Mouse (Mus musculus) kidney, postnatal 10 days (tissue): ENCODE measurements around the gene Dbp.
"Not testable (repeated sequence)": the region's sequence is repeated elsewhere in the genome, so short reads cannot be mapped to it uniquely, and the experiment has no call there.

Experiments
- DNase-seq: peaks from one replicate; pipeline ENCODE4 v3.0.0; 2021; ENCODE audit warnings: mixed read lengths

Dbp gene

DNA sequence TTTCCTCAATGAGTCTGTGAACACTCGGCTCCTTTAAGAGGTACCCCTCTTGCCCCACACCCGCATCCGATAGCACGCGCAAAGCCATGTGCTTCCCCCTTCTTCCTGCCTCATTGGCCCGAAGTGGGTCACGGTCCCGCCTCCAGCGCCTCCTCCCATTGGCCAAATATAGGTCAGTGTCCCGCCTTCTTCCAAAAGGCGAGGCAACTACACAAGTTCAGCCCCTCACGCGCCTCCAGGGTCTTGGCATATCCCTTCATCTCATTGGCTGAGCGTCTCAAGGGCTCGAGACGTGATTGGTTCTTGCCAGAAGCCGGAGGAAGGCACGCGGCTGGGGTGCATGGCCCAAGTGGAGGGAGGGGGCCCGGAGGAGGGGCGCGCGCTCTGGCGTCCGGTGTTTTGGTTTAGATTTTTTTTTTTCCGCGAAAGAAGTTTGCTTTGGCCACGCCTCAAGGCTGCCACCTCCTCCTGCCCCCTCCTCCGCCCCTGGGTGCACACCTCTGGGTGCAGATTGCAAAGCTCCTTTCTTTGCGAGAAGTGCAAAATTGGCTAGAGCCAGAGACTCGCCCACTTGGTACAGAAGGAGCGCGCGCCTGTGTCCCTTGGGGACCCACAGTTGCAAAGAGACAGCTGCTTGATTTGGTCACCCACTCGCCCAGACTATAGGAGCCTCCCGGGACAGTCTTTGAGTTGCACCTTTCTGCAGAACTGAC, at the start of gene Dbp:
Gene Dbp (plus strand): TSS at position 359 of the 713 bp plus-strand sequence.
- DNase-seq = peak; percentile 99

DNA sequence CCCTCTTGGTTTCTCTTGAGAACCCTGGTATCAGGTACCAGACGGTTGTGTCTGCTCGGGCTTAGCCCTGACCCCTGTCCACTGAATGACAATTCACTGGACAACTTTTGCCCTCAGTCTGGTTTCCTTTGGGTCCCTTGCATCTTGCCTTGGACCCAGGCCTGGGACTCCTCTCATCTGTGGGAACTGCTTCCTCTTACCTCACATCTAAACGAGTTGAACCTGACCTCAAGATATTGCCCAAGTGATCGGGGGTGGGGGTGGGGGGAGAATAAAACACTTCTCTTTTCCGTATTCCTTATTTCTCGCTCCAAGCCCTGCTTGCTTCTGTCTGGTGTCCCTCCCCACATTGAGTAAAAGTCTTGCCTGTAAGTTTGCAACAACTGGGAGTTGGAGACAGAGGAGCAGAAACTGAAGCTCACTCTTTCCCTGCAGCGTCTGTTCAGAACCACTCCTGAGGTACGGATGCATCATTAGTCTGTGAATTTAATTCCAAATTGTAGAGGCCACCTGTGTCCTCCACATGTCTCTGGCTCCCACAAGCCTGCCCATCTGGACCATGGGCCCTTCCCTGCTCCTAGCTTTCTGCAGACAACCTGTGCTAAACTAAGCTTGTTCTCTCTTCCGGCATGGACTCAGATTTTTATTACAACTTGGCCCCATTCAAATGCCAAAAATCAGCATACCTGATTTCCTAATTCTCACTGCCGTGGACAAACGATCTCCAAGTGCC, 44.0 kb upstream of the Dbp start:
- no peak for DNase-seq

DNA sequence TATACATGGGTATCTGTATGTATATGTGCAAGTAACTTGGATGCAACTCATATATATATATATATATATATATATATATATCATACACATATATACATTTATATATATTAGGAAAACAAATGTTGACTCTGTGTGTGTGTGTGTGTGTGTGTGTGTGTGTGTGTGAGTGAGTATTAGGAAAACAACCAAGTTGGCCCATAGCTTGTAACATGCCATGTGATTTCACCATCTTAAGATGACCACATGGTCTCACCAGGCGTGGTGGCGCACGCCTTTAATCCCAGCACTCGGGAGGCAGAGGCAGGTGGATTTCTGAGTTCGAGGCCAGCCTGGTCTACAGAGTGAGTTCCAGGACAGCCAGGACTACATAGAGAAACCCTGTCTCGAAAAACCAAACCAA, 43.2 kb upstream of the Dbp start:
- DNase-seq = not testable (repeated sequence)

- DNase-seq = no peak
Measured at GRCm38 (mm10) chr7:45665303-45666138, 39.4 kb upstream of the Dbp start.

DNA sequence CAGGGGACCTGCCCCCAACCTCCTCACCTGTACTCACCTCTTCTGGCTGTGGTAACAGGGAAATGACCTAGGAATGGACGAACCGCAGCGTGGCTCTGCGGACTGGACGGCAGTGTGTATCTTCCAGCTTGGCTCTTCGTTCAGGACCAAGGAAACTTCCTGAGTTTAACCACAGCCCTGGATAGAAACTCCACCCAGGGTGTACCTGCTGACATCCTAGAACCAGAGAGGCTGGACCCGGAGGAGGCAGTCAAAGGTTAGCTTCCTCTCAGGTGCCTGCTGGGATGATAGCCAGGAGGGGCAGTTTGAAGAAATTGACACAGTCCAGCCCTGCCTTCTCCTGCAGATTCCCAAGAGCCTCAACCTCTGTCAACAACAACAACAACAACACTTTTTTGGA, 38.7 kb upstream of the Dbp start, which contains the start of gene Fut2:
Gene Fut2 (minus strand): TSS at position 234 of the 400 bp plus-strand sequence.
- no peak for DNase-seq

- no peak for DNase-seq
Measured at GRCm38 (mm10) chr7:45667761-45668160, 37.1 kb upstream of the Dbp start.

- DNase-seq = no peak
Measured at GRCm38 (mm10) chr7:45668921-45669320, 36.0 kb upstream of the Dbp start.

GRCm38 (mm10) chr7:45677627-45678295, 27.1 kb upstream of the Dbp start:
- DNase-seq = no peak

DNA sequence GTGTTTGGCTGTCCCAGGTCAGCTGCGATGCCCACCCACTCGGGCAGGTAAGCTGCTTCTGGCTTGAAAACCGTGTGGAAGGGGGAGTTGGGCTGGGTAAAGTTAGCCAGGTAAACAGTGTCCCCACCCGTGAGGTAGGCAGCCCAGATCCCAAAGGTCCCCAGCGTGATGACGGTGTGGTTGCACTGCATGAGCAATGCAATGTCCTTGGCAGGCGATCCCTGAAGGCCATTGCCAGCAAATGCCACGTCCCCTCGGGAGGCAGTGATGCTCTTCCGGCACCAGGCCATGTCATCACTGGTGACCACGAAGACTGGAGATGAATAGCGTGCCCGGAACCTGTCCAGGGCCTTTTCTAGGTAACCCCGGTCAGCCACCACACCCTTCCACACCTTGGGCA, 26.4 kb upstream of the Dbp start:
- DNase-seq = no peak

DNA sequence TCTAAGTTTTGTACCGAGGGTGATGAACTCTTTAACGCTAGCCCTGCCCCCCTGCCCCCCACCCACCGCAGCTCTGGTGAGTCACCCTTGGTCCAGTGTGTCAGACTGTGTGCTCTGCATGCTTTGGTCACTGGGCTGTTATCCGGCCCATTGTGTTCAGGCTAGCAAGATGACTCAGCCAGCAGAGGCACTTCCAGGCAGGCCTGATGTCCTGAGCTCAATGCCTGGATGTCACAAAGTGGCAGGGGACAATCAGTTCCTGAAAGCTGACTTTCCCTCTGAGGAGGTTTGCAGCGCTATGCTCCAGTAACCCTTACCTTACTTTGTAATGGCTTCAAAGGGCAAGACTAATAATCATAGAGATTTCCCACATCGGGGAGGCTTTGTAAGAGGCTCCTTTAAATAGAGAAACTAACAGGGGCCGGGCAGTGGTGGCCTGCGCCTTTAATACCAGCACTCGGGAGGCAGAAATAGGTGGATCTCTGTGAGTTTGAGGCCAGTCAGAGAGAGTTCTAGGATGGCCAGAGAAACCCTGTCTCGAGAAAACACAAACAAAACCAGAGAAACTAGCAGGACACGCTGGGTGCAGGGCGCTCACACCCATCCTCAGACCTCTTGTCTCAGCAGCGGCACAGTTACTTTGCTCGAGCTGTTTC, 24.8 kb upstream of the Dbp start:
- peak; percentile 53 for DNase-seq

DNA sequence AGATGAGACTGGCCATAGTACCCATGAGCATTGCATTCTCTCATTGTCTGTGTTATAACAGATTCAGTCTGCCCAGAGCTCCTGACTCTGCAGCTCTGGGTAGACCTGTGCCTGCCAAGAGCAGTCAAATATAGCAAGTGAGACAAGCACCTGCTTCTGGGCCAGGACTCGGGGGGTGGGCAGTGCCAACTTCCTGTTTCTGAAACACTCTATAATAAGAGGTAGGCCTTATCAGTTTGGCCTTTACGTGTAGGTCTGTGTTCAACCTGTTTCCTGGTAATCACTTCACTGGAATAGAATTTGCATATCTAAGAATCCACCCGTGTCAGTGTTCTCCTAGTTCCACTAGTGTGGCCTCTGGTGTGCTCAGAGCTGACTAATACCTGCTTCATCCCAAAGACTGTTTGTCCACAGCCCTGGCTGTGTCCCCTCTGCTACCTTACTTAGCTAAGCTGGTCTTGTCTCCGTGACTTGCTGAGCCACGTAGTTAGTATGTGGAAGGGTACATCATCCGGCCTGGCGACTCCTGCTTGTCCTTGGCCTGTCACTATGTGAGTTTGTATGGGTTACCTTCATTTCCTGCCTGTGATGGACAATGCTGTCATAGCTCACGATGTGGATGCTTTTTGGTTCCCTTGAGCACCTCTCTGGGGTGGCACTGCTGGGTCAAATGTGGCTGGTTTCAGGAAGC, 23.7 kb upstream of the Dbp start:
- DNase-seq = no peak

GRCm38 (mm10) chr7:45682144-45683126, 22.5 kb upstream of the Dbp start:
- peak; percentile 95 for DNase-seq

DNA sequence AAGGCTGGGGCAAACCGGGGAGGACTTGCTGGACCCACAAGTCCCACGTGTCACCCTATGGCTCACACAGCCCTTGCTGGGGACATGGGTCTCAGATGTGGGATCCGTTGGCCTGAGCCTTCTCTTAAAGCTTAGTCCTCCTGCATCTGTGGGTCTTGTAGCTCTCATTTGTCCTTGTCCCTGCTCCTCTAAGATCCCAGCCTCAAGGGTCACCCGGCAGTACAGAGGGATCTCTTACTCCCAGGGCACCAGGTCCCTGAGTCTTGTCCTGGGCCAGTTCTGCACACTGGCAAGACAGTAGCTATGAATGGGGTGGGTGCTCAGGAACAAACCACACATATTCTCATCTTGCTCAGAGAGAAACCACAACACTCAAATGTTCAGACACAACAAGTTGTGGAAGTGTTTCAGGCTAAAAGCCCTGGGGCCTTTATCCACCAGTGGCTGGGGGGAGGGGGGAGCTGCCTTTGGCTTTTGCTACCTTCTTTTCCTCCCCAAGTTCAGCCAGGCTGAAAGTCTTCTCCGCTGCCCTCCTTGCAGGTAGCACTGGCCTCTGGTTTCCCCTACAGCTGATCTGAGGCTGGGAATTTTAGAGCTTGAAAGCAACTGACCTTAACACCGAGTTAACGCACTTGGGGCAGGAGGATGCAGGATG, 21.4 kb upstream of the Dbp start, which contains the start of gene Ntn5:
Gene Ntn5 (plus strand): TSS at position 627 of the 655 bp plus-strand sequence.
- DNase-seq = no peak

- DNase-seq = no peak
Measured at GRCm38 (mm10) chr7:45685811-45686210, 19.1 kb upstream of the Dbp start.

- peak; percentile 26 for DNase-seq
Measured at GRCm38 (mm10) chr7:45686841-45687240, 18.0 kb upstream of the Dbp start.

- no peak for DNase-seq
Measured at GRCm38 (mm10) chr7:45689099-45689498, 15.8 kb upstream of the Dbp start.

DNA sequence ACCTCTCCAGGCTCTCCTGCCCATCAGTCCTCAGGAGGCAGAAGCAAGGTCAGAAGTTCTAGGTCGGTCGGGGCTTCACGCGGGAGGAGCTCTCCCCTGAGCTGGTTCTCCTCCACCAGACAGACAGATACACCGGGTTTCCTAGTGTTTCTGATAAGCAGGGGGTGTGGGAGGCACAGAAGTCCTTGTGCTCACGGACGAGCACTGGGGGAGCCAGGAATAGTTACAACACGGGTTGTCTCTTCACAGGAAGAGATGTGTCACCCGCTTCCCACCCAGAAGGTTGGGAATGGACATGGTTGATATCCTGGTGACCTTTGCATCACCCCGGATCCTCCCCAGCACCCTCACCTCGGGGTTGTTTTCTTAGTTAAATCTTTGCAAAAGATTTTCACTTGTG, 15.1 kb upstream of the Dbp start:
- no peak for DNase-seq

- DNase-seq = no peak
Measured at GRCm38 (mm10) chr7:45692364-45692763, 12.5 kb upstream of the Dbp start.

- DNase-seq = no peak
Measured at GRCm38 (mm10) chr7:45693921-45694591, 10.8 kb upstream of the Dbp start, which contains the start of gene Sec1. Gene Sec1 (minus strand): TSS chr7:45694402.
